Mouse (Mus musculus): ENCODE measurements at regions not wholly inside any gene's neighbourhood (a gene's known extent, or its start where the extent isn't known, plus 50 kb on each side); places are given as distances from the start of the nearest gene placed in this dataset.

DNA sequence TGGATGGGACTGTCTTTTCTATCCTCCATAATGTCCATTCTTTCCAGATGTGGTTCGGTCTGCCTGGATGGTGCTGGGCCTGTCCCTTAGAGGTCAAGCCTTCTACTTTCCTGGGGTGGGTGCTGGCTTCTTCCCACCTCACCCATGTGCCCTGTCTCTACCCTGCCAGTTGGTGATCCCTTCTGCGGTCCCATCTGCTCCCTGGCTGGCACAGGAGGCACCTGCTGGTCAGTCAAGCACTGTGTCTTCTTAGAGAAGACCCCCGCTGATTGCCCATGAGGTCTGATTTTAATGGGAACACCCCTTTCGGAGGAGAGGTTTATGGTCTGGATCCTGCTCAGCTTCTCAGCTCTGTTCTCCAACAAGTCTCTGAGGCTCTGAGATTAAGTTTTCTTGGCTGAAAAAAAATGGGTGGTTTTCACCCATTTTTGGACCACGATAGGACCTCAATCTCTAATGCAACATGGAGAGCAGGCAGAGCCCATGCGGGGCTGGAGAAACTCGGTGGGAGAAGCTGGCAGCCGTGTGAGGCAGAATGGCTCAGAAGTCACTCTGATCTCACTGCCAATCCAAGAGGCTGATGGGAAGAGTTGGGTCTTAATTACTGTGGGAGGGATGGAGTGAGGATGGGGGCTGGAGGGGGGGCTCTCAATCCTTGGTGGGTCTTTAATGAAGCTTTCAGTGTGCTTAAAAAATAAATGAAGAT lies 78.5 kb upstream of the Igsf21 start:
- no peak for TF ChIP-seq EP300 (IDR thresholded peaks at IDR 0.05; ENCODE audit: insufficient read depth, low read depth, low read length)
- no peak for TF ChIP-seq POLR2A (IDR thresholded peaks at IDR 0.05; ENCODE audit: insufficient read depth, low read length)
- no peak for TF ChIP-seq CTCF (IDR thresholded peaks at IDR 0.05; ENCODE audit: low read depth, low read length)
- Histone ChIP-seq H3K36me3 (ENCODE audit: control insufficient read depth, insufficient read depth, low read length, poor library complexity, severe bottlenecking) (no peaks in the 10 kb centered on the region), H3K27ac (ENCODE audit: insufficient read depth, low read length) (no peak overlapping the region), H3K4me3 (ENCODE audit: low read depth, low read length) (no peak overlapping the region), H3K27me3 (ENCODE audit: control insufficient read depth, insufficient read depth, low read length, poor library complexity, severe bottlenecking) (no peaks in the 10 kb centered on the region), H3K4me1 (ENCODE audit: control insufficient read depth, insufficient read depth, low read length) (no peaks in the 10 kb centered on the region), H3K9ac (ENCODE audit: low read depth, poor library complexity, severe bottlenecking) (no peak overlapping the region), H3K9me3 (replicated peaks; ENCODE audit: control insufficient read depth, insufficient read depth, low read length, poor library complexity, severe bottlenecking) (no peaks in the 10 kb centered on the region)

DNA sequence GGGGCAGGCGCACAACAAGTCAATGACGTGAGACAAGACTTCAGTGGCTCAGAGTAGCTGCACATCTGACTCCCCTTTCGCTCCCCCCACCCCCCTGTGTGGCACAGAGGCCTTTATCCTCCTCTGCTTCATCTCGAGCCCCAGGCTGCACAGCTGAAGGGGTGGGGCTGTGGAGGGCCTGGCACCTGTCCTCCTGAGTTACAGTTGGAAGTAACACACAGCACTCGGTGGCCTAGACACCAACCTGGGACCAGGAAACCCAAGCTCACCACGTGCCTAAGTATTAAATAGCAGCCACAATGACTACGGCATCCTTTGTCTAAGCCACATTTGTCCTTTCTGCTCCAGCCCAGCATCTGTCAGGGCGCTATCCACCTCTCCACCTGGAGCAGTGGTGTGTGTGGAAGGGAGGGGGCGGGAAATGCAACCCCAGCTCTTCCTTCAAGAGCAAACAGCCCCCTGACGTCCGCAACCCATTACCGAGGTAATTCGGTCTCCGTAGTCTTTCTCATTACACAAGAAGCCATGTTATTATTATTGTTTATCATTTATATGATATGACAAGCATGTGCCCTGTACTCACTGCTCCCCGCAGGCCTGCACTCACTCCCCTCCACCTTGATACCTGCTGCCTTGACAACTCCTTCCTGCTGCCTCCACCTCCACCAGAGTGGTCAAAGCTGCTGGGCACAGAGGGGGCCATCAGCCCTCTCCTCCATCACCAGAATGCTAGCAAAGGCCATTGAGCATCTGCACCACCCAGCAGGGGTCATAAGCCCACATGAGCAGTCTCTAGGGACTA lies 73.7 kb upstream of the Igsf21 start:
- H3K9me3 ChIP-seq (replicated peaks; ENCODE audit: control insufficient read depth, insufficient read depth, low read length, poor library complexity, severe bottlenecking) = no peaks in the 10 kb centered on the region
- H3K4me1 ChIP-seq (ENCODE audit: control insufficient read depth, insufficient read depth, low read length) = no peaks in the 10 kb centered on the region
- H3K4me3 ChIP-seq (ENCODE audit: low read depth, low read length) = no peak overlapping the region
- TF ChIP-seq POLR2A (IDR thresholded peaks at IDR 0.05; ENCODE audit: insufficient read depth, low read length) (no peak), CTCF (IDR thresholded peaks at IDR 0.05; ENCODE audit: low read depth, low read length) (no peak), EP300 (IDR thresholded peaks at IDR 0.05; ENCODE audit: insufficient read depth, low read depth, low read length) (no peak)
- no peaks in the 10 kb centered on the region for H3K27me3 ChIP-seq (ENCODE audit: control insufficient read depth, insufficient read depth, low read length, poor library complexity, severe bottlenecking)
- H3K27ac ChIP-seq (ENCODE audit: insufficient read depth, low read length) = no peak overlapping the region
- no peaks in the 10 kb centered on the region for H3K36me3 ChIP-seq (ENCODE audit: control insufficient read depth, insufficient read depth, low read length, poor library complexity, severe bottlenecking)
- H3K9ac ChIP-seq (ENCODE audit: low read depth, poor library complexity, severe bottlenecking) = no peak overlapping the region

DNA sequence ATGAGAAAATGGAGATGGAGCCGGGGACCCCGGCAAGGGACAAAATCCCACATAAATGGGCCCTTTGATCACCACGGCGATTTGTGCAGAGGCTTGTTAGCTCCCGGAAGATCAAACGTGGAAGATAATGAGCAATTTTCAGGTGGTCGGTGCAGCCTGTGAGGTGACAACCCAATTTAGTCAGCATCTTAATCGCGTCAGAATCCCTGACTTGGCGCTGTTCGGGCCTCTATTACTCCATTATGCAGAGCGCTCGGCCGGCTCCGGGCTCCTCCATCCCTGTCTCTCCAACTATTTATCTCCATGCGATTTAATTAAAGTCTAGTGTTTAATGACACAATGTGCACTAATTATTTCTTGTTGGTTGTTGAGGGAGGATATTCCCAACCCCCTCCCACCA lies 66.1 kb upstream of the Igsf21 start:
- Histone ChIP-seq H3K4me1 (ENCODE audit: control insufficient read depth, insufficient read depth, low read length) (no peaks in the 10 kb centered on the region), H3K27me3 (ENCODE audit: control insufficient read depth, insufficient read depth, low read length, poor library complexity, severe bottlenecking) (no peaks in the 10 kb centered on the region), H3K9ac (ENCODE audit: low read depth, poor library complexity, severe bottlenecking) (no peak overlapping the region), H3K9me3 (replicated peaks; ENCODE audit: control insufficient read depth, insufficient read depth, low read length, poor library complexity, severe bottlenecking) (no peaks in the 10 kb centered on the region), H3K4me3 (ENCODE audit: low read depth, low read length) (no peak overlapping the region), H3K36me3 (ENCODE audit: control insufficient read depth, insufficient read depth, low read length, poor library complexity, severe bottlenecking) (no peaks in the 10 kb centered on the region), H3K27ac (ENCODE audit: insufficient read depth, low read length) (no peak overlapping the region)
- TF ChIP-seq POLR2A (IDR thresholded peaks at IDR 0.05; ENCODE audit: insufficient read depth, low read length) = no peak
- no peak for TF ChIP-seq EP300 (IDR thresholded peaks at IDR 0.05; ENCODE audit: insufficient read depth, low read depth, low read length)
- no peak for TF ChIP-seq CTCF (IDR thresholded peaks at IDR 0.05; ENCODE audit: low read depth, low read length)

GRCm38 (mm10) chr4:140307481-140307880 lies 60.9 kb upstream of the Igsf21 start:
- Histone ChIP-seq H3K36me3 (ENCODE audit: control insufficient read depth, insufficient read depth, low read length, poor library complexity, severe bottlenecking) (no peaks in the 10 kb centered on the region), H3K27me3 (ENCODE audit: control insufficient read depth, insufficient read depth, low read length, poor library complexity, severe bottlenecking) (no peaks in the 10 kb centered on the region), H3K27ac (ENCODE audit: insufficient read depth, low read length) (no peak overlapping the region), H3K4me3 (ENCODE audit: low read depth, low read length) (no peak overlapping the region), H3K4me1 (ENCODE audit: control insufficient read depth, insufficient read depth, low read length) (no peaks in the 10 kb centered on the region), H3K9ac (ENCODE audit: low read depth, poor library complexity, severe bottlenecking) (no peak overlapping the region), H3K9me3 (replicated peaks; ENCODE audit: control insufficient read depth, insufficient read depth, low read length, poor library complexity, severe bottlenecking) (no peaks in the 10 kb centered on the region)
- TF ChIP-seq CTCF (IDR thresholded peaks at IDR 0.05; ENCODE audit: low read depth, low read length) (no peak), EP300 (IDR thresholded peaks at IDR 0.05; ENCODE audit: insufficient read depth, low read depth, low read length) (no peak)

DNA sequence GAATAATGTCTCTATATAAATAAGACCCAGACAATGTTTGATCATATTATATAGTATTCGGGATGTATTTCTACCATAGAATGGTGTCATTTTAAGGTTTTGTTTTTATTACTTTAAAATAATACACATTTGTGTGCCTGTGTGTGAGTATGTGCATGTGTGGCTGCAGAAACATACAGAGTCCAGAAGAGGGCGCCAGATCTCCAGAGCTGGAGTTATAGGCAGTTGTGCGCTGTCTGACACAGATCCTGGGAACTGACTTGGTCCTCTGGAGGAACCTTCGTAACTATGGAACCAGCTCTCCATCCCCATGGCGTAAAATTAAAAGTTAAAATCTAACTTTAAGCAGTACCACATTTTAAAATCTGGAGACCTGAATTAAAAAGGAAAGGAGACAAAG lies 58.4 kb upstream of the Igsf21 start:
- no peaks in the 10 kb centered on the region for H3K27me3 ChIP-seq (ENCODE audit: control insufficient read depth, insufficient read depth, low read length, poor library complexity, severe bottlenecking)
- H3K36me3 ChIP-seq (ENCODE audit: control insufficient read depth, insufficient read depth, low read length, poor library complexity, severe bottlenecking) = no peaks in the 10 kb centered on the region
- no peak overlapping the region for H3K4me3 ChIP-seq (ENCODE audit: low read depth, low read length)
- no peaks in the 10 kb centered on the region for H3K9me3 ChIP-seq (replicated peaks; ENCODE audit: control insufficient read depth, insufficient read depth, low read length, poor library complexity, severe bottlenecking)
- no peak overlapping the region for H3K27ac ChIP-seq (ENCODE audit: insufficient read depth, low read length)
- H3K9ac ChIP-seq (ENCODE audit: low read depth, poor library complexity, severe bottlenecking) = no peak overlapping the region
- no peaks in the 10 kb centered on the region for H3K4me1 ChIP-seq (ENCODE audit: control insufficient read depth, insufficient read depth, low read length)
- TF ChIP-seq EP300 (IDR thresholded peaks at IDR 0.05; ENCODE audit: insufficient read depth, low read depth, low read length) (no peak), POLR2A (IDR thresholded peaks at IDR 0.05; ENCODE audit: insufficient read depth, low read length) (no peak), CTCF (IDR thresholded peaks at IDR 0.05; ENCODE audit: low read depth, low read length) (no peak)

GRCm38 (mm10) chr4:140301661-140302060 lies 55.1 kb upstream of the Igsf21 start:
- Histone ChIP-seq H3K27ac (ENCODE audit: insufficient read depth, low read length) (no peak overlapping the region), H3K4me3 (ENCODE audit: low read depth, low read length) (no peak overlapping the region), H3K4me1 (ENCODE audit: control insufficient read depth, insufficient read depth, low read length) (no peaks in the 10 kb centered on the region), H3K9ac (ENCODE audit: low read depth, poor library complexity, severe bottlenecking) (no peak overlapping the region), H3K9me3 (replicated peaks; ENCODE audit: control insufficient read depth, insufficient read depth, low read length, poor library complexity, severe bottlenecking) (no peaks in the 10 kb centered on the region), H3K27me3 (ENCODE audit: control insufficient read depth, insufficient read depth, low read length, poor library complexity, severe bottlenecking) (no peaks in the 10 kb centered on the region), H3K36me3 (ENCODE audit: control insufficient read depth, insufficient read depth, low read length, poor library complexity, severe bottlenecking) (no peaks in the 10 kb centered on the region)
- TF ChIP-seq CTCF (IDR thresholded peaks at IDR 0.05; ENCODE audit: low read depth, low read length) (no peak), POLR2A (IDR thresholded peaks at IDR 0.05; ENCODE audit: insufficient read depth, low read length) (no peak), EP300 (IDR thresholded peaks at IDR 0.05; ENCODE audit: insufficient read depth, low read depth, low read length) (no peak)
